In genomic region chr8:46818990-46819288, GRCm38 (mm10) we compare ENCODE assay signal across 25 mouse cellular contexts.
A peak's percentile ranks its signal among the peaks of the same experiment; 100 is the strongest.
DNase-seq lines count a peak whose midpoint lies in the region; ATAC-seq and TF ChIP-seq lines count a peak whose summit lies in the region.
"Had no signal": no experiment of that assay in that cellular context is flagged by ENCODE, and none has a peak within 500 bp of the region (broad histone marks: within the 10 kb centered on the region; RNA-seq: fewer than 3 reads in every experiment).

No protein-coding gene starts in this region.

- TF ChIP-seq EP300 in CH12.LX (IDR thresholded peaks at IDR 0.05; ENCODE audit: low read length) = no peak

- no peak for TF ChIP-seq RAD21 in CH12.LX (IDR thresholded peaks at IDR 0.05; ENCODE audit: low read depth, low read length)

- no peaks in the 10 kb centered on the region for H3K27me3 ChIP-seq in heart, embryonic 14.5 days (ENCODE audit: control insufficient read depth, insufficient read depth, low read length)
- no peaks in the 10 kb centered on the region for H3K27me3 ChIP-seq in CH12.LX (replicated peaks)
- no peaks in the 10 kb centered on the region for H3K27me3 ChIP-seq in liver, embryonic 12.5 days (replicated peaks)
- H3K27me3 ChIP-seq: embryonic facial prominence, embryonic 12.5 days; heart, embryonic 15.5 days; hindbrain, embryonic 13.5 days; liver, embryonic 13.5 days; lung, embryonic 15.5 days; megakaryocyte, embryonic 14.5 days had no signal

- no peak overlapping the region for H3K4me2 ChIP-seq in heart, embryonic 14.5 days (ENCODE audit: low read length)
- no peak overlapping the region for H3K4me2 ChIP-seq in CH12.LX (ENCODE audit: insufficient read depth, low read depth, poor library complexity, severe bottlenecking)
- no peak overlapping the region for H3K4me2 ChIP-seq in liver, embryonic 12.5 days
- H3K4me2 ChIP-seq: embryonic facial prominence, embryonic 12.5 days; heart, embryonic 15.5 days; hindbrain, embryonic 13.5 days; liver, embryonic 13.5 days; lung, embryonic 15.5 days had no signal

- no peak overlapping the region for H3K9ac ChIP-seq in heart, embryonic 14.5 days (ENCODE audit: low read length)
- H3K9ac ChIP-seq in CH12.LX (ENCODE audit: insufficient read depth, low read depth) = no peak overlapping the region
- no peak overlapping the region for H3K9ac ChIP-seq in liver, embryonic 12.5 days
- H3K9ac ChIP-seq: embryonic facial prominence, embryonic 12.5 days; heart, embryonic 15.5 days; hindbrain, embryonic 13.5 days; liver, embryonic 13.5 days; lung, embryonic 15.5 days had no signal

- in situ Hi-C loops in CH12.LX (cut with MboI; ENCODE audit: low pct_ligation_motif_present, low pct_unique_long_range_greater_than_20kb, low sequenced_read_pairs) = no loop called here

- DNase-seq in heart, adult 11 months = no peak
- peak; percentile 25 for DNase-seq in 416B (ENCODE audit: low read depth)
- no peak for DNase-seq in CH12.LX (ENCODE audit: extremely low read depth)
- DNase-seq in forelimb bud, embryonic 11.5 days (ENCODE audit: low read depth, low spot score) = peak; percentile 8
- no peak for DNase-seq in cerebellum, adult 9-11 months
- no peak for DNase-seq in left cerebral cortex, adult 11 months (ENCODE audit: low spot score)
- DNase-seq: adrenal gland, adult 8-10 months; cerebellum, postnatal 10 days; gastrocnemius, postnatal 36 days; kidney, adult 2 months; kidney, postnatal 14 days; liver, embryonic 13.5 days; right cerebral cortex, postnatal 14 days; thymus, adult 18-20 months had no signal

- no peak overlapping the region for H3K4me3 ChIP-seq in heart, embryonic 14.5 days (ENCODE audit: control insufficient read depth in 1 of 2, insufficient read depth in 1 of 2, low read depth in 1 of 2, low read length in 2 of 2)
- no peak overlapping the region for H3K4me3 ChIP-seq in CH12.LX (replicated peaks in 1 of 3; ENCODE audit: low read depth in 2 of 3, low read length in 2 of 3, poor library complexity in 1 of 3)
- H3K4me3 ChIP-seq in liver, embryonic 12.5 days = no peak overlapping the region
- H3K4me3 ChIP-seq: embryonic facial prominence, embryonic 12.5 days; heart, embryonic 15.5 days; hindbrain, embryonic 13.5 days; layer of hippocampus, adult 2 months; liver, embryonic 13.5 days; lung, embryonic 15.5 days had no signal

- peak; percentile 26; the same call in 1 of the 2 replicates for ATAC-seq in heart, embryonic 14.5 days (ENCODE audit: insufficient number of reproducible peaks, insufficient read depth, low FRiP score, low read depth)
- ATAC-seq in liver, embryonic 12.5 days = no peak
- ATAC-seq: CD4-positive, CD25-positive, alpha-beta regulatory T cell, adult 4 months; forebrain, embryonic 16.5 days; inflammation-experienced regulatory T-cells, adult 6 months had no signal

- no peak for TF ChIP-seq CTCF in CH12.LX (conservative IDR thresholded peaks at IDR 0.05 in 1 of 2, IDR thresholded peaks at IDR 0.05 in 1 of 2; ENCODE audit: low read depth in 2 of 2, low read length in 2 of 2)

- WGBS in heart, embryonic 14.5 days = 3% methylated on average over 2 of the region's 2 CpGs
- WGBS in liver, embryonic 12.5 days (ENCODE audit: insufficient replicate concordance) = 57% methylated on average over 2 of the region's 2 CpGs

- no peaks in the 10 kb centered on the region for H3K9me3 ChIP-seq in heart, embryonic 14.5 days (ENCODE audit: control insufficient read depth, low read length)
- H3K9me3 ChIP-seq in CH12.LX (replicated peaks; ENCODE audit: low read length) = no peaks in the 10 kb centered on the region
- no peaks in the 10 kb centered on the region for H3K9me3 ChIP-seq in liver, embryonic 12.5 days (replicated peaks)
- H3K9me3 ChIP-seq: embryonic facial prominence, embryonic 12.5 days; heart, embryonic 15.5 days; hindbrain, embryonic 13.5 days; liver, embryonic 13.5 days; lung, embryonic 15.5 days; megakaryocyte, embryonic 14.5 days had no signal

- H3K4me1 ChIP-seq in heart, embryonic 14.5 days (ENCODE audit: control insufficient read depth in 2 of 2, insufficient read depth in 2 of 2, low read length in 2 of 2) = peaks cover 14 to 20% of the 10 kb centered on the region in 2 experiments
- peaks cover 17 to 31% of the 10 kb centered on the region in 2 experiments for H3K4me1 ChIP-seq in CH12.LX (ENCODE audit: control insufficient read depth in 1 of 2, insufficient read depth in 2 of 2)
- H3K4me1 ChIP-seq in liver, embryonic 12.5 days = peaks cover 18% of the 10 kb centered on the region

- no peaks in the 10 kb centered on the region for H3K79me2 ChIP-seq in CH12.LX (replicated peaks; ENCODE audit: control insufficient read depth, extremely low read depth, insufficient read depth, poor library complexity, severe bottlenecking)

- H3K27ac ChIP-seq in heart, embryonic 14.5 days (replicated peaks in 1 of 2; ENCODE audit: control insufficient read depth in 1 of 2, insufficient read depth in 1 of 2, low read depth in 2 of 2, low read length in 2 of 2) = peak overlapping the region; percentile 14 to 30; a peak in 3 of 4 replicates
- 0 out of 2 replicates have a peak overlapping the region, but pooled peaks have one; percentile 26 for H3K27ac ChIP-seq in CH12.LX (ENCODE audit: insufficient read depth, low read depth)
- no peak overlapping the region for H3K27ac ChIP-seq in liver, embryonic 12.5 days
- H3K27ac ChIP-seq: embryonic facial prominence, embryonic 12.5 days; heart, embryonic 15.5 days; hindbrain, embryonic 13.5 days; layer of hippocampus, adult 2 months had no signal

- dilution Hi-C loops in CH12.LX (cut with MboI; ENCODE audit: extremely low pct_ligation_motif_present, extremely low pct_unique_long_range_greater_than_20kb, low sequenced_read_pairs) = no loop called here

- peaks cover 54% of the 10 kb centered on the region for H3K36me3 ChIP-seq in heart, embryonic 14.5 days (ENCODE audit: control insufficient read depth, insufficient read depth, low read length)
- peaks cover 20 to 90% of the 10 kb centered on the region in 2 experiments for H3K36me3 ChIP-seq in CH12.LX (replicated peaks in 1 of 2; ENCODE audit: control insufficient read depth in 1 of 2, insufficient read depth in 1 of 2, low read length in 1 of 2)
- H3K36me3 ChIP-seq in liver, embryonic 12.5 days = peaks cover 53% of the 10 kb centered on the region

- TF ChIP-seq POLR2A in CH12.LX (IDR thresholded peaks at IDR 0.05; ENCODE audit: low read depth, low read length) = no peak

TF ChIP-seq in CH12.LX, 34 proteins besides CTCF, POLR2A, EP300 and RAD21:
- peak; percentile 77; the same call in 1 of the 2 replicates for TF ChIP-seq ZNF384 (IDR thresholded peaks at IDR 0.05; ENCODE audit: low read depth, low read length)
- TF ChIP-seq NELFE (IDR thresholded peaks at IDR 0.05; ENCODE audit: low read depth, low read length) = no peak

Comparison
In these comparisons a context has a peak if more than half of its experiments do, and no peak if none do; other contexts are left out.
1. DNase-seq: peak in 416B (single experiment) and forelimb bud, embryonic 11.5 days (single experiment); none in heart, adult 11 months (single experiment), CH12.LX (single experiment), cerebellum, adult 9-11 months (single experiment) and left cerebral cortex, adult 11 months (single experiment).